Mouse (Mus musculus) c-Kit-positive CD71-positive TER-119-negative erythroid progenitor cells, embryonic 14.5 days (primary cell): ENCODE results near the gene Gpatch2l.
A peak's percentile ranks its signal among the peaks of the same experiment; 100 is the strongest.

Experiments
- DNase-seq: peaks from one replicate; pipeline ENCODE4 v3.0.0-alpha.2; 2013; ENCODE audit warnings: low read depth

Gene Gpatch2l

DNA sequence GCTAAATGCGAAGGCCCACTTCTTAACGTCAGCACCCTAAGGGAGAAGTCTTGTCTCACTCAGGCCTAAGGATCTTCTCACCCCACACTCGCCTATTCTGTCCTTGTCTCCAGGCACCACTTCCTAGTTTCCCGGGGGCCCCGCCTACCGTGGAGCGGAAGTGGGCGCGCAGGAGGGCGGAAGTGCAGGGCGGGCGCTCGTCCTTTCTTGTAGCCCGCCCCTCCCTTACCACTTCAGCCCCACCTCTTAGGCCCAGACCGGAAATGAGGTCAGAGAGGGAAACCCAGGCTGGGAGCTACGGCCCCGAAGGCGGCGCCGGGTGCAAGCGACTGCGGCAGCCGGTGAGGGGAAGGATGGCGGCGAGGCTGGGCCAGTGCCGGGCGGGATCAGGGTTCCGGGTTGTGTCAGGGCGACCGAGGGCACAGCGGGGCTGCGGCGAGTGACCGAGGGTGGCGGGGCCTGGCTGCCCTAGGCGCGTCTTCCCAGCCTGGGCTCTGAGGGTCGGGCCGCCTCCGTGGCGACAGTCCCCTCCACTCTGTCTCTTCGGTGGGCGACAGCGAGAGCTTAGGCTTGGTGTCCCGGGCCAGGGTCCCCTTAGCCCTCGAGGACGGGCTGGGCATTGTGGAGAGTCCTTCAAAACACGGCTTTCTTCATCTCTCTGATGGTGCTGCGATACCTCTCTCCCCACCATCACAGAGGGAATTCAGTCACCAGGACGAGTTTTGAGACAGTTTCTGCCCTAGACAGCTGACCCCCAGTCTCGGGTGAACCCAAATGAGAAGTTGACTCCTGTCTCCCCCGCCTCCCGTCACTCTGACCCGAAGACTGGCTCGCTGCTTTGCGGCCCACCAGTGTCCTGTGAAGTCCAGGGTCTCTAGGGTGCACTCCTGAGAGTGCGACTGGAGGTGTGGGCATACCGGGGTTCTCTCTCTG, at the start of gene Gpatch2l:
Gene Gpatch2l, plus strand, starts transcription at position 255 of the 933 bp plus-strand sequence.
- DNase-seq: peak; percentile 96

DNA sequence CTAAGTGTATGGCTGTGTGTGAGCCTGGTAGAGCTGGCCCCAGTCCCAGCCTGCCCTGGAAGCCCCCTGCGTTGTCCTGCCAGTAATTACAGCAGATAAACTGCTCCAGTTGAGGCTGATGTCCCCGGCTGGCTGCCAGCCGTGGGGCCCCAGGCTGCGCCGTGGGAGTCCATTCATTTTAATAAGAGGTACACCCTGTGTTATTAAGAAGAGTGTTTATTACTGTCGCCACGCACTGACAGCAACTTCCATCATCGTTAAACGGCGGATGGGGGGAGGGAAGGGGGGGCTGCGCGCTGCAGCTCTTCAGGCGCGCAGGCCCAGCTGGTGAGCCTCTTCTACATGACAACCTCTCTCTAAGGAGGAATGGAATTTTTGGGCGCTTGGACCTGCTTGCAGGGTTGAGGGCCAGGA, 49.6 kb upstream of the Gpatch2l start:
- no peak for DNase-seq

DNA sequence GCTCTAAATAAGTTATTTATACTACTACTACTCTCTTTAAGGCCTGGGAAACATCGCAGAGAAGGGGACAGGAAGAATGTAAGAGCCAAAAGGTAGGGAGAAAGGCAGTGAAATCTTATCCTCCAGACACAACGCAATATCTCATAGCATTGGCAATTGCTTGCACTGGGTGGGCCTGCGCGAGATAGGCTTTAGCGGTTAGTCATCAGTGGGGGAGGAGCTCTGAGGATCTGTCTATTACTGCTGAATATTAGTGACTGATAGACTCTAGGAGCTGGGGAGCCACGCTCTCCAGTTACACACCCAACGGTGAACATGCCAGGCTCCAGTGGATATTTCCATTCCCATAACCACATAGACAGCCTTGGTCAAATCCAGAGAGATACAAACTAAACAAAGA, 44.7 kb upstream of the Gpatch2l start:
- DNase-seq: no peak

DNA sequence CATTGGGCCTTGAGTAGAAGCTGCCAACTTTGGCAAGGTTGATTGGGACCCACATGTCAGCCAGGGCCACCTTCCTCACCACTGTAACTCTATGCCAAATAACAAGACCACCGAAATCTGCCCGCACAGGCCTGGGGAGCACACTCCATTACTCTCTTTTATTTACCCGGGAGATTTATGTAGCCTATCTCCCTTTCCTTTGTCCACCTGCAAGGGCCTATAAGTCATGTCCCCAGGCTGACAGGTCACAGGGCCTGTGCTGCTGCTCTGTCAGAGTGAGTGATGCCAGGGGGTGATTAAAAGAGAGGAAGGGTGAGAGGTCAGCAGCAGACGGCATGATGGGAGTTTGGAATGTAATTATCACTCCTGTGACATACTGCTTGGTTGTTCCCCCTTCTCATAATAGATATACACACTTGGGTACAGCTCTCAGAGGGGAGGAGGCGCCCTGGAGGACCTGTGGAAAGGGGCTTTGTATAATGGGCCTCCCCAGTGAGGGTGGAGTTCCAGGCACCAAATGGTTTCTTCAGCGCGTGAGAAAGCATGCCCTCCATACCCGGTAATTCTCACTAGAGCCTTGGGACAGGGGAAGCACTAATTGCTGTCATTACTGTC, 38.1 kb upstream of the Gpatch2l start:
- DNase-seq: no peak

DNA sequence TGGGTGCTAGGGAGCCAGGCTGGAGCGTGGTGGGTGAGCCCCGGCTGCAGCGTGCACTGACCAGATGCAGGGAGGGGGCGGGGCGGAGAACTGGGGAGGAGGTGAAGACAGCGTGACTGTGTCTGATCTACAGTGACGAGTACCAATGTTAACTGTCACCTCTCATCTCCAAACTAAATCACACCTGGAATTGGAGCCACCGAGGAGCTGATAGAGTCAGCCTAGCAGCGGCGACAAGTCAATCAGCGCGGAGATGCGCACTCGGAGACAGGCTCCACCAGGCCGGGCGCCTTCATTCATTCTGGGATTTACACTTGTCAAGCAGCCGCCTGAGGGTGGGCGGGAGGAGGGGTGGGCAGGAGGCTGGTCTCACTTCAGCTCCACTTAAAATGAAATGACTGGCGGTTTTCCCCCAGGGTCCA, 30.5 kb upstream of the Gpatch2l start:
- no peak for DNase-seq

DNA sequence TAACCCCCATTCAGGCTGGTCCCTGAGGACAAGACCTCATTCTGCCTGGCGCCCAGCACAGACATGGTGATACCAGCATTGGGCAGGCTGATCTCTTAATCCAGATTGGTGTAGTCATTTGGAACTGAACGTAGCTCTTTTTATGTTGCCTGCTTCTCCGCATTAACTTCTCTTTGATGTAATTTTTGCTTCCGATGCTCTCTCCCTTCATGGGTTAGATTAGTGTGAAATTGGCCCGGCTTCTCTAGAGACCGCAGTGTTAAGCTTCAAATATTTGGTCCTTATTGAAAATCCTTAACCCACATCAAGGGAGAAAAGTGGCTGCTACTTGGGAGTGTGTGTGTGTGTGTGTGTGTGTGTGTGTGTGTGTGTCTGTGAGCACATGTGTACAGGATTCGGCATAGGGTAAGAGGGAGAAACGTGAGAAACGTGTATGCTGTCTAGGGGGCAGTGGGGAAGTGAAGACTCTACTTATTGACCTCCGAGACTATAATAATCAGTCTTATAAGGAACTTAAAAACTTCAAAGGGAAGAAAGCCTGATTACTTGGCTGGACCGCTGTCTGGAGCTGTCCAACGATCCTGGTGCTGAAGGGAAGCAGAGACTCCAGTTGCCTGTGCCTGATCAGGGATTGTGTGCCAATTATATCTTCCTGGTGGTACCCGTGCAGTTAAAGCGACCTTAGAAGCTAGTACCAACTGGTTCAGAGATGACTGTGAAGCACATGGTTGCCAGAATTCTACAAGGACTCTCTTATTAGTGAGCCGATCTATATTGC, 28.8 kb upstream of the Gpatch2l start:
- peak; percentile 54 for DNase-seq

DNA sequence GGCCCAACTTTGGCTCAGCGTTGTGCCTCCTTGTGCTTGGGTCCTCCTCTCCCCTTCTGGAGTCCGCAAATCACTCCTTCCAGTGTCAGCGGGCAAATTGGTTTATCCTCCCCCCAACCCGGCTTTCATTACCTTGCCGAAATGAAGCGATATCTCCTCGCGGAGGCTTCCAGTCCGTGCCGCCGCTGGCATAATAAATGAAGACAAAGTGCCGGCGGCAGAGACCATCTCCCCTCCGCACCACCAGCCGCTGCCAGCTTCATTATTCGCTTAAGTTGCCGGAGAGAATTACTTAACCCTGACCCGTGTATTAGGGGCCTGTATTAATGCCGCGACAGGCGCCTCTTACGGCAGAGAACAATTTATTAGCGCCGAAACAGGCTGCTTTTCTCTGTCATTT, 27.5 kb upstream of the Gpatch2l start:
- DNase-seq: no peak

DNA sequence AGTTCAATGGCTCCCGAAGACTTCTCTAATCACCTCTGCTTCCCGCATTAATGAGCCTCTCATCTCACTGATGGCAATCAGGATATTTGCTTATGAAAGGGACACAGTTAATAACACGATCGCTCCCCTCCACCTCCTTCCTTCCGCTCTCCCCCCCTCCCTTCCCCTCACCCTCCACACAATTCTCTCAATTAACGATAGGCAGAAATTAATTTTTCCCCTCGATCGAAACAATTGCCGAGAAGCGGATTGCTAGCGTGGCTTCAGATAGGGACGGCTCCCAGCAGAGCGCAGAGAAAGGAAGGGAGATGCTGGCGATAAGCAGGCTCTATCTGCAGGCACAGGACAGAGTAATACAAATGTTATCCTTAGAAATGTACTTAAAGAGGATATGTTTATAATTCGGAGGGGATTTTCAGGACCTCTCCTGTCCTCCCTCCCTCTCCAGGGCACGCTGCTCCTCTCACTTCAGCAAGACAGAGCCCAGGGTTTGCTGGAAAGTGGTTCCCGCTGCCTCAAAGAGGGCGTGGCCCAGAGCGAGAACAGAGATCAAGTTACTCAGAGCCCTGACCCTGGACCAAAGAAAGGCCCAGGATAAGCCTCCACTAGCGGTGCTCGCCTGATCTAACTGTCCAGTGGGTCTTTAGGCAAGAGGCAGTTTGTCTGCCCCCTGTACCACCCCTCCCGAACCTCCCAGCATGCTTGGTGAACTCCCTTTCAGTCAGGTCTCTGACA, 24.8 kb upstream of the Gpatch2l start:
- no peak for DNase-seq

DNA sequence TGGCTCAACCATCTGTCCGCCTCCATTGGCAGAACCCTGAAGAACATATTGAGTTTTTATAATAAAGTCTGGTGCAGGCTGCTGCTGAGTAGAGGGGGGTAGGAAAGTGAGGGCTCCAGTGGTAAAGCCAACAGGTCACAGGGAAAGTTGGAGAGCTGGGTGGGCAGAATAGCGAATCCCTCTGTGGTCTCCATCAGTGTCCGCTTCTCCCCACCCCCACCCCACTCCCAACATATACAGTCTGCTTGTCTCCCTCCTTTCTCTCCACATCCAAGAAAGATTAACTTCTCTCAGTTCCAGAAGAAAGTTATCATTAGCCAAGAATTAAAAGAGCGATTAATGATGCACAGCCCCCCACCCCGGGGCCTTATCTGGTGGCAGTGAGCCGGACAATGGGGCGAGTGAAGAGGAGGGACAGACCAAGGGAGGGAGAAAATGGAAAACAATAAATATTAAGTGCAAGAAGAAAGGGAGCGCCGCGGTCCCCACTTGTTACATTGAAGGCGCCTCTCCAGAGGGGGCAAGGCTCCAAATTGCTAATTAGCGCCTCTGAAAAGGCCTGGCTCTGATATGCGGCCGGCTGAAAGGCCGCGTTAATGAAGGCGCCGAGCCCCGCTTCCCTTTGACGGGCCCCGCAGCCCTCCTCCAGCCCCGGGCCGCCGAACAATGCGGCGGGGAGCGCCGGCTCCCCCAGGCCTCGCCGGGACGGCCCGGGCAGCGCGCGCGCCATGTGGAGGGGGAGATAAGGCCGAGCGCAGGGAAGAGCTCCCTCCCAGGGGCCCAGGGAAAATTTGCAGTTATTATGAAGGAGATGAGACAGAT, 21.2 kb upstream of the Gpatch2l start:
- no peak for DNase-seq

DNA sequence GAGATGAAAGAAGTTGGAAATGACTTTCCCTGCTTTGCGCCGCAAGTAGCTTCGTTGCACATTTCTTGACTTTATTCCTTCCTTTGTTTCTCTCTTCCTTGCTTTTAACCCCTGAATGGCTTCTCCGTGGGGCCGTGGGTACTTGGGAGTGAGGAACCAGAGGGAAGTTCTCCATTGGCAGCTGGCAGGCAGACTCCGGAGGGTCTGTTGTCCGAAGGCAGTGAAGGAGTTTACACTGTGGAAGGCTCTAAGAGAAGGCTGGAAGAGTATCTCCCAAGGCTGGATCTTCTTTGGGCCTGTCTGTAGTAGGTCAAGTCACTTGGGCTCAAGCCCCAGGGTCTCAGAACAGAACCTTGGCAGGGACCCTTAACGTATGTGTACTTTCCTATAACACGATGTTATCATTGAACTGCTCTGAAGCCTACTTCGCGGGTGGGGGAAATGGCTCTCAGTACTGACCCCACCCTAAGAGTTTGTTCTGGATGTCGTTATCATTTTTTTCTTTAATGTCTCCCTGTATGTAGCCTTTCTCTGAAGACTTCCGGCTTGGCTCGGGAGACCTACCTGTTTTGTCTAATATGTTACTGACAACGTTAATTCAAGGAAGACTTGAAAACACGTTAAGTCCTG, 20.5 kb upstream of the Gpatch2l start:
- no peak for DNase-seq

DNA sequence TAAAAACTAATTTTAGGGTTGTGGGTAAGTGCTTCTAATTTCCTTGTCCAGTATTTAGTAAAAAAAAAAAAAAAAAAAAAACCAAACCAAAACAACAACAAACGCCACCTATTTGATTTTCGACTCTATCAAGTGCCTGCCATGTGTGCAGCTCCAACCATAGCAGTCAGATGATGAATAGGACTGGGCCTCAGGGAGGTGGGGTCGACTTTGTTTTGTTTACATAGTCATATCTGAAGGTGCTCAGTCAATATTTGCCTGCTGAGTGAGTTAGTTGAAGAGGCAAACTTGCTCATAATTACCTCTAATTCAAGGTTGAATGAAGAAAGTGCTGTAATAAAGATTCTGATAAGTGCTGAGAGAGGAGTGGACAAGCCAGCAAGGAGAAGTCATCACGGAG, 7.4 kb upstream of the Gpatch2l start:
- DNase-seq: no peak

DNA sequence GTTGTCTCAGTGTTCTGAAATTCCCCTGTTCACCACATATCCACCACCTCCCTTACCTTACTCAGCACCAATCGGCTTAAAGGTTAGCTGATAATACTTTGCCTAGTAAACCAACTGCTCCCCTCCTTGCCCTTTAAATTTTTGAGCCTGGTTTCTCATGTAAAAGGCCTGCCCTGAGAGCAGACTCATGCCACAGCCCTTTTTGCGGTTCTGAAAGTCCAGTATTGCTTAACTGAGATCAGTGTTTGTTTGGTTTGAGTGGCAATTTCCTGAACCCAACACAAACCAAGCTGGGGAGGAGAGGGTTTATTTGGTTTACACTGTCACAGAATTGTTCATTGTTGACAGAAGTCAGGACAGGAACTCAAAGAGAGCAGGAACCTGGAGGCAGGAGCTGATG, 2.9 kb upstream of the Gpatch2l start:
- DNase-seq: no peak

DNA sequence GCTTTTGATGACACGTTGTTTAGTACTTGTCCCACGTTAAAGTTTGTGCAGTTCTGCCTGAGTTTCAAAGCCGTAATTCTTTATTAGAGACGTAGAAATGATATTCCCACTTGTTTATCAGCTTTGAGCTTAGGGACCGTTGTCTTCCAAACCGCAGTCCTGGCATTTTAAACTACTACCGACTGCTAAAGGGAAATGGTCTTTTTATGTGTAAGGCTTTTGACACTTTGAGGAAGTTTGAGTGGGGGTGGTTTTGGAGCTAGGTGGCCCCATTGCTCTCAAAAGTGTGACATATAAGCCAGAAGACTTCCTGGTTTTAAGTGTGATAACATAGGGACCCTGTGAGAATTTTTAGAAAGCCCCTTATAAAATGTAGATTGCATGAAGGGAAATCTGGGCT, 905 bp downstream of the Gpatch2l start:
- DNase-seq: no peak

DNA sequence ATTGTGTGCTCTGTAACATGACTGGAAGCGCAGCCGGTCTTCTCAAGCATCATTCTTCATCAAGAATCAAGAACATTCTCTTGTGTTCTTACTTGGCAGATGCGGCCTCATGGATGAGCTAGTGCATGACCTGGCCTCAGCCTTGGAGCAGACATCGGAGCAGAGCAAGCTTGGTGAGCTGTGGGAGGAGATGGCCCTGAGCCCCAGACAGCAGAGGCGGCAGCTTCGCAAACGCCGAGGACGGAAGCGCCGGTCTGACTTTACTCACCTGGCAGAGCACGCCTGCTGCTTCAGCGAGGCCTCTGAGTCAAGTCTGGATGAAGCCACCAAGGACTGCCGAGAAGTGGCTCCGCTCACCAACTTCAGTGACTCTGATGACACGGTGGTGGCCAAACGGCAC, 2.3 kb downstream of the Gpatch2l start:
- no peak for DNase-seq

DNA sequence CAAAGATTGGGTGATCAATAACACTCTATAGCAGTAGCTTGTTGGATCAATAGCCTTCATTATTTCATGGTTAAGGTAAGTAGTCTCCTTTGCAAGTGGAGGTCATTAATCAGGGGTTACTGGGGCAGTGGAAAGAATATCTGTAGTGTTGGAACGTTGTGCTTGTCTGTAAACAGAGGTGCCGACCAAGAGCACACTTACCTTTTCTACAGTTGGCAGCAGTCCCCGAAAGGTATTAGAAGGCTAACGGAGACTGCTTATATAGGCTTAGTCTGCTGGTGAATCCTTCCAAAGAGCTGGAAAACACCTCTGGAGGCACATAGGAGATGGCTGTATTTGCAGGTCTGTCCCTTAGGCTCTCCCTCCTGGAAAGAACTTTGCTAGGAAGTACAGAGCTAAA, 8.5 kb downstream of the Gpatch2l start:
- no peak for DNase-seq

DNA sequence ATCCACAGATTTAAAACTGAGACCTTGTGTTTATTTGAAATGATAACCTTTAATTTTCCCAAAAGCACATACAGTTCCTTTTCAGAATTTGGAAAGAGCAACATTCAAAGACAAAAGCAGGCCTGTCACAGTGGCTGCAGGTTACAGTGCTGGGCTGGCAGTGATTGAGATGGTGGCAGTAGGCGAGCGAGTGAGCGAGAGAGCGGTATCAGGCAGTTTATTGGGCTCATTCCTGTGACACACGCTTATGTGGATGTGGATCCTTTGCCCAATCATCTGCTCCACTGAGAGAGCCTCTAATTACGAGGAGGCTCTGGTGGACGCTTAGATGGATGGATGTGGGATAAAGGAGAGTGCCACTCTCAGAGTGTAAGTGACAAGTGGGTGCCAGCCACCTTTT, 13.3 kb downstream of the Gpatch2l start:
- no peak for DNase-seq

DNA sequence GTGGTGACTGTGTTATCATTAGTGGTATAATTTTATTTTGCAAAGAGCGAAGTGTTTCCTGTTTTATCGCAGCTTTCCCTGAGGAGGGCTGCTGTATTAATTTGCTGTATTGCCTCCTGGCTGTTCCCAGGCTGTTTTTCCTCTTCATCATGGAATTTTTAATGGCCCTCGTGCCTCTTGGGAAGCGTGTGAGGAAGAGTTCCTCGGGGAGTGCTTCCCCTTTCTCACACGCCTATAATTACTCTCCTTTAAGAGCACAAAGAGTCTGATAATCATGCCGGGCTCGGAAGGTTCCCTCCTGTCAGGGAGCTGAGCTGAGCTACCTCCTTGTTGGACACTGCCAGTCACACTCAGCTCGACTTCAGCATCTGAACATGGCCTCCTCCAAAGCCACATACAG, 30.0 kb downstream of the Gpatch2l start:
- no peak for DNase-seq

DNA sequence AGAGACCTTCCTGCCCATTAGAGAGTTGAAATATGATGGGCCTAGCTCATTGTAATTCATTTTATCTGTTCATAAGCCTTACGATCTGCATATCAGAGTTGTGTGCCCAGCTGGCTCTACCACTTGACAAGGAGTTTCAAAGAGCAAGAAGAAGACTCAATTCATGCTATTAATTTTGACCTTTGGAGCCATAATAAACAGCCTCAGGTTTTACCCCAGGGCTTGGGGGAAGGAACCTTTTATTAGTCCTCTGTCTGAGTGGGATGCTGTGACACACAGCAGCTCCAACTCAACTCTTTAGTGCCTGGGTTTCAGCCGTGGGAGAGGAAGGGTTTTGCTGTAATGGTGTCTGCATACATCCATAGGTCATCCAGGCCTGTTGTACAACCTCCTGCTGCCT, 32.6 kb downstream of the Gpatch2l start:
- no peak for DNase-seq

DNA sequence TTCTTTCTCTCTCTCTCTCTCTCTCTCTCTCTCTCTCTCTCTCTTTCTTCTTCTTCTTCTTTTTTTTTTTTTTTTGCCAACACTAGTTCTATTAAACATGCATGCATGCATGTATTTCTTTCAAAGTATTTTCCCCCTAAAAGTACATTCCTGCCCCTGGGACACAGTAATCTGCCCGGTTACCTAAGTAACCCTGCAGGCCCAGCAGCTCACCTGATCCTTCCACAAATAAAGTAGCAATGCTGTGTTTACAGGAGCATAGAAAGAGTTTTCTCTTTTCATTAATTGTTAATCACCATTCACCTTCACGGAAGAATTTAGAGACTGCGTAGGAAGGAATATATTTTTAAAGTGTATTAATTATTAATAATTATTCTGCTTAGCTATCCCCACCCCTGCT, 34.1 kb downstream of the Gpatch2l start:
- DNase-seq: no peak

DNA sequence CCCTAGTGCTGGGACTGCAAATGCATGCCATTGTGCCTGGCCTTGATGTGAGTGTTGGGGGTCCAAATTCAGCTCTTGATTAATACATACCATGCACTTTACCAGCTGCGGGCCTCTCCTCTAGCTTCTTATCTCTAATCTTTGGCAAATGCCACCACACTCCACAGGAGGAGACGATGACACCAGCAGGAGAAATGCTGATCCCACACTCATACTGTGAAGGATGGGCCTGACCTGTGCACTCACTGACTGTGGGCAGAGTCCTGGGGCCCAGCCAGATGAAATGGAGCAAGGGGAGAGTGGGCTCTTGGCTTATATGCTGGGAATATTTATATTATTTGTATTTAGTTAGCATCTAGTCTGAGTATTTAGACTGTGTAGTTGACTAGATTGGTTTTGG, 34.8 kb downstream of the Gpatch2l start:
- DNase-seq: no peak

DNA sequence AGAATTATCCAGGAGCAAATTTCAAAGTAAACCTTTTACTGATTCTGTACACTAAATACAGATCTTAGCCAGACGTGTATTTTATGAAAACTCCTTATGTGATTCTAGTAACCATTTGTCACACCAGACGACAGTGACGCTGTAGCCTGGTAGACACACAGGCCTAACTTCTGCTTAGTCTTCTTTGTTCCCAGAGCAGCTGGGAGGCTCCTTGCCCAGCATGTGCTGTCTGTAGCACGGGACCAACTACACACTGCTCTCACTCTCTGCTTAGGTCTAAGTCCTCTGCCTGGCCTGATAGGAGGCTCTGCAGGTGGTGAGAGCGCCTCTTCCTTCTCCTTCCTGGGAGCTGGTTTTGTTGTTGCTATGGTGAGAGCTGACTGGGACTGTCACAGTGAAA, 35.2 kb downstream of the Gpatch2l start:
- DNase-seq: no peak
